Mouse (Mus musculus) neural tube, embryonic 14.5 days (tissue): ENCODE measurements around the gene Cd247. TPM values are rescaled to one million over a fixed set of nuclear protein-coding genes. Genes with fewer than 3 reads are reported as not detected.
A peak's percentile ranks its signal among the peaks of the same experiment; 100 is the strongest.
"Not testable (repeated sequence)": the region's sequence is repeated elsewhere in the genome, so short reads cannot be mapped to it uniquely, and the experiment has no call there.

Source experiments
- ATAC-seq: fragments of 200-750 bp; cut with Nextera tagmentation; 2 replicates; pipeline ENCODE4 v1.8.0; 2017; ENCODE audit warnings: low read depth, mild to moderate bottlenecking, moderate TSS enrichment, moderate library complexity
- H3K27ac ChIP-seq: fragments of 300-500 bp; sonication (generic); 2 replicates; pipeline ENCODE4 v1.5.1; 2014; ENCODE audit warnings: low read depth, mild to moderate bottlenecking, control low read depth, low read length, moderate library complexity, mixed read lengths
- H3K27me3 ChIP-seq: fragments of 300-500 bp; sonication (generic); 2 replicates; pipeline ENCODE4 v1.6.1; 2014; ENCODE audit warnings: low read length; ENCODE audit not compliant: control insufficient read depth, insufficient read depth
- H3K36me3 ChIP-seq: fragments of 300-500 bp; sonication (generic); 2 replicates; pipeline ENCODE4 v1.6.1; 2014; ENCODE audit warnings: low read length, mixed read lengths; ENCODE audit not compliant: control insufficient read depth, insufficient read depth
- H3K4me1 ChIP-seq: fragments of 300-500 bp; sonication (generic); 2 replicates; pipeline ENCODE4 v1.6.1; 2014; ENCODE audit warnings: low read length; ENCODE audit not compliant: control insufficient read depth, insufficient read depth
- H3K4me2 ChIP-seq: fragments of 300-500 bp; sonication (generic); 2 replicates; pipeline ENCODE4 v1.6.1; 2014; ENCODE audit warnings: mild to moderate bottlenecking, low read depth, low read length, control low read depth
- H3K4me3 ChIP-seq: fragments of 300-500 bp; sonication (generic); 2 replicates; pipeline ENCODE4 v1.5.1; 2014; ENCODE audit warnings: low read depth, low read length, control low read depth, mixed read lengths
- H3K9ac ChIP-seq: fragments of 300-500 bp; sonication (generic); replicated peaks from 2 replicates; pipeline ENCODE4 v1.6.1; 2014; ENCODE audit warnings: low read depth, mild to moderate bottlenecking, control low read depth, low read length, mixed read lengths
- H3K9me3 ChIP-seq: fragments of 300-500 bp; sonication (generic); 2 replicates; pipeline ENCODE4 v1.6.1; 2016; ENCODE audit warnings: low read length; ENCODE audit not compliant: control insufficient read depth
- WGBS: fragments of 180-500 bp; shearing (Covaris S2); extraction: QIAGEN DNeasy Blood & Tissue Kit; methylation state at CpG from one replicate; pipeline ENCODE4 v1.1.7; 2014; 5-methylcytosine and 5-hydroxymethylcytosine counted together
- polyA plus RNA-seq: library from polyadenylated mRNA; unstranded; fragments of >200 nt; fragmentation: Nextera tagmentation; extraction: Ambion mirVana; gene quantifications from 2 replicates; pipeline ENCODE4 v1.2.1, GENCODE M21; 2014

Cd247 gene
- polyA plus RNA-seq, 1 experiment from 2014 or later = 1.1 TPM

- not testable (repeated sequence) for ATAC-seq, H3K4me2 ChIP-seq, H3K4me1 ChIP-seq, H3K27ac ChIP-seq, H3K36me3 ChIP-seq, H3K9me3 ChIP-seq, H3K9ac ChIP-seq, H3K27me3 ChIP-seq, H3K4me3 ChIP-seq
- WGBS = 77% methylated on average over 2 of the region's 2 CpGs
Measured at GRCm38 (mm10) chr1:165762498-165762897, 26.0 kb upstream of the Cd247 start.

- Histone ChIP-seq H3K4me1 (peaks cover 6% of the 10 kb centered on the region; the same call in 1 of the 2 replicates), H3K4me3 (peak overlapping the region; percentile 82), H3K4me2 (peak overlapping the region; percentile 91), H3K27ac (no peak overlapping the region), H3K27me3 (peaks cover 5% of the 10 kb centered on the region), H3K36me3 (no peaks in the 10 kb centered on the region), H3K9ac (no peak overlapping the region), H3K9me3 (no peaks in the 10 kb centered on the region)
- 30% methylated on average over 14 of the region's 14 CpGs for WGBS
- ATAC-seq = peak; percentile 48
Measured at GRCm38 (mm10) chr1:165762914-165763634, 25.4 kb upstream of the Cd247 start.

GRCm38 (mm10) chr1:165763635-165764372 lies 24.7 kb upstream of the Cd247 start, which contains the start of gene Creg1:
TSS of gene Creg1 (plus strand) at chr1:165763746.
- WGBS = under 1% methylated on average over 57 of the region's 57 CpGs
- peak within 1 kb of the TSS; percentile 74 for H3K9ac ChIP-seq
- peaks cover 6% of the 10 kb centered on the region; the same call in 1 of the 2 replicates for H3K4me1 ChIP-seq
- peaks cover 5% of the 10 kb centered on the region for H3K27me3 ChIP-seq
- no peaks in the 10 kb centered on the region for H3K9me3 ChIP-seq
- no peaks in the 10 kb centered on the region for H3K36me3 ChIP-seq
- peak; percentile 99 for ATAC-seq
- H3K4me3 ChIP-seq = peak within 1 kb of the TSS; percentile 82
- H3K27ac ChIP-seq = no peak within 1 kb of the TSS
- peak within 1 kb of the TSS; percentile 91 for H3K4me2 ChIP-seq

- no peaks in the 10 kb centered on the region for H3K9me3 ChIP-seq
Measured at GRCm38 (mm10) chr1:165764571-165764970, 23.9 kb upstream of the Cd247 start.

GRCm38 (mm10) chr1:165765041-165765440 lies 23.4 kb upstream of the Cd247 start:
- 86% methylated on average over 11 of the region's 11 CpGs for WGBS
- Histone ChIP-seq H3K9ac (no peak overlapping the region), H3K4me3 (no peak overlapping the region), H3K36me3 (no peaks in the 10 kb centered on the region), H3K4me1 (peaks cover 6% of the 10 kb centered on the region; the same call in 1 of the 2 replicates), H3K4me2 (no peak overlapping the region), H3K27me3 (peaks cover 5% of the 10 kb centered on the region), H3K27ac (no peak overlapping the region), H3K9me3 (no peaks in the 10 kb centered on the region)
- no peak for ATAC-seq

More at GRCm38 (mm10) chr1:165764571-165764970, 23.9 kb upstream of the Cd247 start:
- peak overlapping the region; percentile 91 for H3K4me2 ChIP-seq
- peaks cover 5% of the 10 kb centered on the region for H3K27me3 ChIP-seq
- no peak overlapping the region for H3K27ac ChIP-seq
- H3K36me3 ChIP-seq = no peaks in the 10 kb centered on the region
- H3K4me1 ChIP-seq = peaks cover 6% of the 10 kb centered on the region; the same call in 1 of the 2 replicates
- 59% methylated on average over 9 of the region's 9 CpGs for WGBS
- ATAC-seq = no peak
- H3K4me3 ChIP-seq = peak overlapping the region; percentile 82
- H3K9ac ChIP-seq = no peak overlapping the region

- no peak overlapping the region for H3K9ac ChIP-seq
- no peak overlapping the region for H3K4me2 ChIP-seq
- 88% methylated on average over 17 of the region's 17 CpGs for WGBS
- no peak for ATAC-seq
- H3K27me3 ChIP-seq = peaks cover 5% of the 10 kb centered on the region
- no peaks in the 10 kb centered on the region for H3K9me3 ChIP-seq
- peaks cover 6% of the 10 kb centered on the region; the same call in 1 of the 2 replicates for H3K4me1 ChIP-seq
- no peak overlapping the region for H3K27ac ChIP-seq
- no peaks in the 10 kb centered on the region for H3K36me3 ChIP-seq
- H3K4me3 ChIP-seq = no peak overlapping the region
Measured at GRCm38 (mm10) chr1:165765651-165766294, 22.7 kb upstream of the Cd247 start.

- ATAC-seq = no peak
- no peaks in the 10 kb centered on the region for H3K9me3 ChIP-seq
- WGBS = 93% methylated on average over 7 of the region's 7 CpGs
Measured at GRCm38 (mm10) chr1:165766295-165766890, 22.1 kb upstream of the Cd247 start.

GRCm38 (mm10) chr1:165768894-165769512 lies 19.5 kb upstream of the Cd247 start:
- H3K36me3 ChIP-seq = no peaks in the 10 kb centered on the region
- peaks cover 5% of the 10 kb centered on the region for H3K27me3 ChIP-seq
- 84% methylated on average over 9 of the region's 9 CpGs for WGBS
- no peak overlapping the region for H3K4me3 ChIP-seq
- no peaks in the 10 kb centered on the region for H3K9me3 ChIP-seq
- no peak overlapping the region for H3K4me2 ChIP-seq
- H3K4me1 ChIP-seq = peaks cover 6% of the 10 kb centered on the region; the same call in 1 of the 2 replicates
- H3K9ac ChIP-seq = no peak overlapping the region
- no peak for ATAC-seq
- H3K27ac ChIP-seq = no peak overlapping the region

More at GRCm38 (mm10) chr1:165766295-165766890, 22.1 kb upstream of the Cd247 start:
- Histone ChIP-seq H3K9ac (no peak overlapping the region), H3K27me3 (peaks cover 5% of the 10 kb centered on the region), H3K4me2 (no peak overlapping the region), H3K27ac (no peak overlapping the region), H3K4me1 (peaks cover 6% of the 10 kb centered on the region; the same call in 1 of the 2 replicates), H3K36me3 (no peaks in the 10 kb centered on the region), H3K4me3 (no peak overlapping the region)
